Mouse (Mus musculus): Measurements from ENCODE around the gene Sec23b. TPM values are rescaled to one million over a fixed set of nuclear protein-coding genes. Genes with fewer than 3 reads are reported as not detected.

Gene Sec23b
- total RNA-seq, 2 experiments from 2014 or later: 32.4 to 36.6 TPM

GRCm38 (mm10) chr2:144599831-144600687, 44.0 kb downstream of the Sec23b start, which contains the start of gene Dtd1:
Dtd1 (plus strand) TSS chr2:144599897.
- DNase-seq: peak; percentile 87 to 90
- intact Hi-C loops (cut with DNase I): no loop called here

GRCm38 (mm10) chr2:144601576-144601975, 45.5 kb downstream of the Sec23b start:
- intact Hi-C loops (cut with DNase I): no loop called here
- no peak for DNase-seq

- intact Hi-C loops (cut with DNase I): no loop called here
- no peak for DNase-seq
These were observed 57.9 kb downstream of the Sec23b start for GRCm38 (mm10) chr2:144613956-144614355.

GRCm38 (mm10) chr2:144617074-144617874, 61.2 kb downstream of the Sec23b start:
- intact Hi-C loops (cut with DNase I): no loop called here
- no peak for DNase-seq

- intact Hi-C loops (cut with DNase I): no loop called here
- no peak for DNase-seq
These were observed 65.5 kb downstream of the Sec23b start for GRCm38 (mm10) chr2:144621491-144621890.

GRCm38 (mm10) chr2:144633551-144633950, 77.5 kb downstream of the Sec23b start:
- DNase-seq: no peak
- intact Hi-C loops (cut with DNase I): no loop called here

GRCm38 (mm10) chr2:144634231-144634630, 78.2 kb downstream of the Sec23b start:
- intact Hi-C loops (cut with DNase I): no loop called here
- no peak for DNase-seq

- intact Hi-C loops (cut with DNase I): no loop called here
These were observed 78.7 kb downstream of the Sec23b start for GRCm38 (mm10) chr2:144634729-144635128.

GRCm38 (mm10) chr2:144635644-144636320, 79.8 kb downstream of the Sec23b start:
- intact Hi-C loops (cut with DNase I): no loop called here
- peak; percentile 55 to 71 for DNase-seq

More at GRCm38 (mm10) chr2:144634729-144635128, 78.7 kb downstream of the Sec23b start:
- no peak for DNase-seq

GRCm38 (mm10) chr2:144637204-144637603, 81.2 kb downstream of the Sec23b start:
- no peak for DNase-seq
- intact Hi-C loops (cut with DNase I): loop anchor here (1.0 kb wide), 1 partner anchor 951 kb away; no protein-coding TSS in a partner anchor

GRCm38 (mm10) chr2:144637671-144638395, 81.8 kb downstream of the Sec23b start:
- intact Hi-C loops (cut with DNase I): loop anchor here (1.0 to 2.0 kb wide), 3 partner anchors 231 to 950 kb away; no protein-coding TSS in a partner anchor
- no peak for DNase-seq

GRCm38 (mm10) chr2:144638719-144639118, 82.7 kb downstream of the Sec23b start:
- intact Hi-C loops (cut with DNase I): loop anchor here (1.0 to 2.0 kb wide), 2 partner anchors 231 to 878 kb away; no protein-coding TSS in a partner anchor
- peak; percentile 46 to 50 for DNase-seq

GRCm38 (mm10) chr2:144640101-144640500, 84.1 kb downstream of the Sec23b start:
- intact Hi-C loops (cut with DNase I): no loop called here
- DNase-seq: no peak

Small RNAs within 50 kb of the gene (microRNA-seq; reads per million reads assigned to microRNA genes)
- gene Gm24823: 0 reads per million in 2 experiments

Other genes starting within 250 kb of the Sec23b start
- not detected for gene Ovol2, start 224.1 kb upstream of the Sec23b start, total RNA-seq (2021)
- gene Kat14, start 187.2 kb upstream of the Sec23b start, total RNA-seq (2021): 10 to 100 TPM; 30.3 to 32.5 TPM
- gene Pet117, start 187.2 kb upstream of the Sec23b start, total RNA-seq (2021): 10 to 100 TPM in 1 of 2 experiments, 1 to 10 TPM in 1; 9.1 to 14.1 TPM
- gene Dzank1, start 28.8 kb upstream of the Sec23b start, total RNA-seq (2021): 1 to 10 TPM; 1.8 to 2.2 TPM
- gene Polr3f, start 28.5 kb upstream of the Sec23b start, total RNA-seq (2021): 10 to 100 TPM; 14.6 to 16.9 TPM
- gene Rbbp9, start 5.4 kb upstream of the Sec23b start, total RNA-seq (2021): 10 to 100 TPM; 14.4 to 15.0 TPM
- 10 to 100 TPM; 65.4 to 67.9 TPM for gene Smim26, start 37.8 kb downstream of the Sec23b start, total RNA-seq (2021)
- 10 to 100 TPM; 11.3 to 11.5 TPM for gene Dtd1, start 43.7 kb downstream of the Sec23b start, total RNA-seq (2021)

Measured in heart, postnatal 10 days (tissue).